Mouse (Mus musculus): Measurements from ENCODE around the gene Usp16.

The Usp16 gene

DNA sequence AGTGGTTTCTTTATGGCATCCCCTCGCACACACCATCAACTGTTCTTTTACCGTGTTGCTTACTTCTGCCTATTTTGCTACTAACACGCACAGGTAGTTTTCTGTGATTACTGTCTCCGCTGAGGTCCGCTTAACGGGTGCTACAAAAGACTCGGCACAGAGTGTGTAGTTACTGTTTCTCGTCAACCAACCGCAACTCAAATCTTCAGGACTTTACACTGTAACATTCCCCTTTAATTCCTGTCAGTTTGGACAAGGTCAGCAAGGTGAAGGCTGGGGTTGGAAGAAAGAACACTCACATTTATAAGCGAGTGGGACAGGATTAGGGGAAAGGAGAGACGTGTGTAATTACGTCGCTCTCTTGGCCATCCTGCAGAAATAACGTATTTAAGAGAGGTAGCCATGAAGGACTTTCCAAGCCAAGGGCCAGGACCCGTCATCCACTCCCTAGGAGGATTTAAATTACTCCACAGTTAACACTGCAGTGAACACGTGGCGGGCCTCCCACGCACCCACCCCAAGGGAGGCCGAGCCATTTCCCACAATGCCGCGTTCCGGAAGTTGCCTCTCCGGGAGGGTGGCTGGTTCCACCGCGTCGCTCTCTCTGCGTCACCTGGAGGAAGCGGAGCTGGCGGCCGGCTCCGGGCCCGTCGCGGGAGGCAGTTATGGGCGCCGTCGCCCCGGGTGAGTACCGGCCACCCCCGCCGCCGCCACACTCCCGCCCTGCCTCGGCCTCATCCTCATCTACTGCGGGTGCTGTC lies at the start of gene Usp16:
Usp16 (plus strand) TSS at position 285 of the 761 bp plus-strand sequence.
- peak; percentile 92 for DNase-seq

DNA sequence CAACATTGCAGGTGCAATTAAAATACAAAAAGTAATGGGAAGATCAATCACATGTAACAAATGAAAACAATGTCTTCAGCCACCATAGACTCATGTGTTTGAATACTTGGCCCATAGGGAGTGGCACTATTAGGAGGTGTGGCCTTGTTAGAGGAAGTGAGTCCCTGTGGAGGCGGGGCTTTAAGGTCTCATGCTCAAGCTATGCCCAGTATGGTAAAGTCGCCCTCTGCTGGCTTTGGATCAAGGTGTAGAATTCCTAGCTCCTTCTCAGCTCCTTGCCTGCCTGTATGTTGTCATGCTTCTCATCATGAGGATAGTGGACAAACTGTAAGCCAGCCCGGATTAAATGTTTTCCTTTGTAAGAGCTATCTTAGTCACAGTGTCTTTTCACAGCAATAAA lies 49.5 kb upstream of the Usp16 start:
- DNase-seq: peak; percentile 24

GRCm38 (mm10) chr16:87420662-87421061 lies 33.8 kb upstream of the Usp16 start:
- DNase-seq: no peak

DNA sequence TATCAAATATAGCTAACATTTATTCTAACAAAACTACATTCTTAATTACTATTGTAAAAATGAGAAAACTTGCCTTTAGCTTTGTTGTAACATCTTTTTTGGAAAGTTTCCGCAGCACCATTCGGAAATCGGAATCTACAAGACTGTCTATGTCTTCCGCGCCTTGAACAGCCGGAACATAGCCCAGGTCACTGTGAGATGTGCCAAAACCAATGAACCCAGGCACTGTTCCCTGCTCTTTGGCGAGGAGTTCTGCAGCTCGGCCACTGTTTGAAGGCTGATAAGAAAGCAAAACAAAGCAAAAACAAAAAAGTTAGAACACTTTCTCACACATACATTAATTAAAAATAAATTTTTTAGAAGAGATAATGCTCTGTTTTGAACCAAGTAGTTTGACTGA lies 27.0 kb upstream of the Usp16 start:
- DNase-seq: peak; percentile 6

GRCm38 (mm10) chr16:87432033-87432814 lies 22.3 kb upstream of the Usp16 start, which contains the start of gene Ltn1:
Gene Ltn1, minus strand, starts transcription at chr16:87432612.
- peak; percentile 99 for DNase-seq

GRCm38 (mm10) chr16:87434266-87434665 lies 20.2 kb upstream of the Usp16 start:
- peak; percentile 31 for DNase-seq

DNA sequence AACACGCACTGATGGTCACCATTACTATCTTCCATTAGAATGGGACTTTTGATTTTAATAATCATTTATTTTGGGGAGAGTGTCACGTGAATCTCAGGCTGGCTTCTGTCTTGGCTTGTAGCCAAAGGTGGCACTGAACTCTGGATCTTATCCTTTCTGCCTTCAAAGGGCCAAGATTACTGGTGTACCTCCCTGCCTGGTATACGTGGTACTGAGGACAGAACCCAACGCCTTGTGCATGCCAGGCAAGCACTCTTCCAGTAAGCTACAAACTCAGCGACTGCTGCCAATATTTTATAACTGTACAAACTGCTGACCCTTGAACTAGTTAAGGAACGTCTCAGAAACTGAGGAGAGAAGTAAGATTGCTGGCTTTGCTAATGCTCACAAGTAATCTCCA lies 19.6 kb upstream of the Usp16 start:
- peak; percentile 85 for DNase-seq

DNA sequence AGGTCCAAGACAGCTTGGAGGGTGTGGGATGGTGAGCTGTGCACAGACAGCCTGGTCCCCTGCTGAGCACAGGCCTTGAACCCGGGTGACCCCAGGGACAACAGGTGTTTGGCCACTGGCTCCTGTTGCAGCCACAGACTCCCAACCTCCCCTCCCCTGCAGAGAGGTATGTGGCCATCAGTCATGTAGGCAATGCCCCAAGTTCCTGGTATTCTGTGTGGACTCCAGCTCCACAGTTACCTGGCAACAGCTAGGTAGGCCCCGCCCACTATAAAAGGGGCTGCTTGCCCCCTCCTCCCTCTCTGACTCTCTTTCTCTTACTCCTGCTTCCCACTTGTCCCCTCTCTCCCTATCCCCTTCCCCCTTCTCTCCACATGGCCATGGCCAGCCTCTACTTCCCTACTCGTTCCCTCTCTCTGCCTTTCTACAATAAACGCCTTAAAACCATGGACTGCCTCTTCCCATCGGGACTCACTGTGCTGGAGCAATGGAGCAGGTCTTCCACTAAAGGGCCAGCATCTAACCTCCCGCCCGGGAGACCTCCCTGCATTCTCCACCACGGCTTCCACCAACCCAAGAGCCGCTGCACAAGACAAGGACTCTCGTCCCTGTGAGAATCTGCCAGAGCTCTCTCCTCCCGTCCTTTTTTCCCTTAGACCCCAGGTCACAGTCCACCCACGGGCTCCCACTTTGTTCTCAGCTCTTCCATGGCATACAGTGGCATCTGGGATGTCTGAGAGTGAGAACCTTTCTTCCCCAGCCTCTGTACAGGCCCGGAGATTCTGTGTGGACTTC lies 18.9 kb upstream of the Usp16 start:
- no peak for DNase-seq

GRCm38 (mm10) chr16:87437096-87437495 lies 17.4 kb upstream of the Usp16 start:
- no peak for DNase-seq

DNA sequence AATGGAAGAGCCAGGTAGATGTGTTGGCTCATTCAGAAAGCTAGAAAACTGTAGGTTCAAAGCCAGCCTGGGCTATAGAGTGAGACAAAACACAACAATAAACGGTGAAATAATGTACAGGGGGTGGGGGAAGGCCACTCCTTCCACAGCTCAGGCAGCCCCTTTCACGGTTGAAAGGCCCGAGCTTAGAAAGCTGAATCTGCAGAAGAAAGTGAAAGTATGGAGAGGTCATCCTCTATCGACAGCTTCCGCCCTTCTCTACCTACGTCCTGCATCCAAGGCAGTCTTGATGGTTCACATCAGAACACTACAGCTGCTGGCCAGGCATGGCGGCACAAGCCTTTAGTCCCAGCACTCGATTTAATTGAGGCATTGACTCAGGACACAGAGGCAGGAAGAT lies 15.8 kb upstream of the Usp16 start:
- DNase-seq: no peak

DNA sequence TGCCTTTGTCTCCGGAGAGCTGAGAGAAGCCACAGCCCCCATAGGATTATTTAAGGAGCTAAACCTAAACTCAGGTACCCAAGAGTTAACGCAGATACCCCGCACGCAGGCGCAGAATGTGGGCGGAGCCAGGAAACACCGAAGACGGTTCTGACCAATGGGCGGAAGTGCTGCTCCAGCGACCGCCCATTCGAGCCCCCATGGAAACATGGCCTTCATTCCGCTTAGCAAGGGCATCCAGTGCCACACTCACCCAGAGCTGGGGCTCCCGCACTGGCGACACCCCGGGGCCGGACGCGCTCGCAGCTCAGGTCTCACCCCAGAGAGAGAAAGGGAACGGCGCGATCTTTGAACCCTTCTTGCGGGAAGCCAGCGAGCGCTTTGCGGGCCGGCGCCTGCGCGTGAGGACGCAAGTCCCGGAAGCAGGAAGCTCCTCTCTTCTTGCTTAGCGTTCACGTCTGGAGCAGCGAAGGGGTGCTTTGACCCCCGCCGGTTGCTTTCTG lies 14.3 kb upstream of the Usp16 start, which contains the start of gene Rwdd2b:
Rwdd2b (minus strand) TSS at position 390 of the 503 bp plus-strand sequence.
- DNase-seq: peak; percentile 94

- peak; percentile 64 for DNase-seq
Measured at GRCm38 (mm10) chr16:87441089-87441488, 13.4 kb upstream of the Usp16 start.

GRCm38 (mm10) chr16:87442291-87442690 lies 12.2 kb upstream of the Usp16 start:
- DNase-seq: no peak

- no peak for DNase-seq
Measured at GRCm38 (mm10) chr16:87443245-87443644, 11.3 kb upstream of the Usp16 start.

DNA sequence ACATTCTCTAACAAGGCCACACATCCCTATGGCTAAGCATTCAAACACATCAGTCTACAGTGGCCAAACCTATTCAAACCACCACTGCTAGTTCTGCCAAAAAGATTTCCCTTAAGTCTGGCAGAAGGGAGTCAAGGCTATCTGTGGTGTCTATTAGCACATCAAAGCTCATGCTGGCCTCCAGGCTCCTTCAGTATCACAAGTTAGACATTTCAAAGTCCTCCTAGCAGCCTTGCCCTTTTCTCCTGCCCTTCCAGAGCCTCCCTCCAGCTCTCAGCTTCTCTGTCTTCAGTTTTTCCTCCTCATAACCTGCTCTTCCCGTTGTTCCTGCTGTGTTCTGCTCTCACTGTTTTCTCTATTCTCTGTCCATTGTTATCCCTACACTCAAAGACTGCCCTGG lies 10.4 kb upstream of the Usp16 start:
- no peak for DNase-seq

GRCm38 (mm10) chr16:87445110-87445509 lies 9.4 kb upstream of the Usp16 start:
- DNase-seq: no peak

DNA sequence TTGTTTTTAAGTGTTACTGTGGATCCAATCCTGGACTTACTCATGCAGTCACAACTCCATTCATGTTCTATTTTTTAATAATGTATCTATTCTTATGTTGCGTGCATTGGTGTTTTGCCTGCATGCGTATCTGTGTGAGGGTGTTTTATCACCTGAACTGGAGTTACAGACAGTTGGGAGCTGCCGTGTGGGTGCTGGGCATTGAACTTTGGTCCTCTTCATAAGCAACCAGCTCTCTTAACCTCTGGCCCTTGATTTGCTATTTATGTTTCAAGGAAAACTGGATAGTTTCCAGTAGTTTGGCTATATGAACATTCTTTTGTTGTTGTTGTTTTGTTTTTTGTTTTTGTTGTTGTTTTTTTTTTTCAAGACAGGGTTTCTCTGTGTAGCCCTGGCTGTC lies 9.0 kb upstream of the Usp16 start:
- no peak for DNase-seq

GRCm38 (mm10) chr16:87453226-87453625 lies 1.3 kb upstream of the Usp16 start:
- DNase-seq: no peak

- peak; percentile 34 for DNase-seq
Measured at GRCm38 (mm10) chr16:87455180-87455611, 693 bp downstream of the Usp16 start.

DNA sequence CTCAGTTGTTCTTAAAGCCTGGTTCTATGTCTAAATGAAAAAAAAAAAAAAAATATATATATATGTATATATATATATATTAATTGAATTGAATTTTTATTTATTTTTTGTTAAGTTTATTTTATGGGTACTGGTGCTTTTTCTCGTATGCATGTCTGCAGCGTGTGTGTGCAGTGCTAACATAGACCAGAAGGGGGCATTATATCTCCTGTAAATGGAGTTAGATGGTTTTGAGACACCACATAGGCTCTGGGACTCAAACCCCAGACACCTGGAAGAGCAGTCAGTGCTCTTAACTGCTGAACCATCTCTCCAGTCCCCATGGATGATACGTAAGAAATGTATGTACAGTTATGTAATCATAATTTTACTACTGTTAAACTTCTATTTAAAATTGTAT lies 4.2 kb downstream of the Usp16 start:
- no peak for DNase-seq

GRCm38 (mm10) chr16:87470579-87470978 lies 16.1 kb downstream of the Usp16 start:
- DNase-seq: no peak

DNA sequence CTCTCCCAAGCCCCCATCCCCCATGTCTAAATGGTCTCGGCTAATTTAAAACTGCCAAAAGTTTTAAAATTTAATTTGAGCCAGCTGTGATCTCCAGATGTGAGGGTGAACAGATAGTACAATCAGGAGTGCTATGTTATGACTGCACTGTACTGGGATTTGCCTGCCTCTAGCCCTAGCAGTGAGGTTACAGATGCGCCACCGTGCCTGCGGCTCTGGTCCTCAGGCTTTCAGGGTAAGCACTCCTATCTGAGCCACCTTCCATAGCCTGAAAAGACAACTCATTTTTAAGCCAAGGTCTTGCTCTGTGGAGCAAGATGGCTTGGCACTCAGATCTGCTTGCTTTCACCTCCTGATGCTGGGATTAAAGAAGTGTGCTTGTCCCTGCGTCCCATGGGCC lies 29.9 kb downstream of the Usp16 start:
- no peak for DNase-seq

GRCm38 (mm10) chr16:87486739-87487138 lies 32.2 kb downstream of the Usp16 start:
- no peak for DNase-seq

Data from kidney, adult 9 months (tissue).